Mouse (Mus musculus): ENCODE results near the gene Pdia5. TPM values are rescaled to one million over a fixed set of nuclear protein-coding genes. Genes with fewer than 3 reads are reported as not detected.

Pdia5 gene
- polyA plus RNA-seq, 1 experiment from 2014 or later, result 20.4 TPM

DNA sequence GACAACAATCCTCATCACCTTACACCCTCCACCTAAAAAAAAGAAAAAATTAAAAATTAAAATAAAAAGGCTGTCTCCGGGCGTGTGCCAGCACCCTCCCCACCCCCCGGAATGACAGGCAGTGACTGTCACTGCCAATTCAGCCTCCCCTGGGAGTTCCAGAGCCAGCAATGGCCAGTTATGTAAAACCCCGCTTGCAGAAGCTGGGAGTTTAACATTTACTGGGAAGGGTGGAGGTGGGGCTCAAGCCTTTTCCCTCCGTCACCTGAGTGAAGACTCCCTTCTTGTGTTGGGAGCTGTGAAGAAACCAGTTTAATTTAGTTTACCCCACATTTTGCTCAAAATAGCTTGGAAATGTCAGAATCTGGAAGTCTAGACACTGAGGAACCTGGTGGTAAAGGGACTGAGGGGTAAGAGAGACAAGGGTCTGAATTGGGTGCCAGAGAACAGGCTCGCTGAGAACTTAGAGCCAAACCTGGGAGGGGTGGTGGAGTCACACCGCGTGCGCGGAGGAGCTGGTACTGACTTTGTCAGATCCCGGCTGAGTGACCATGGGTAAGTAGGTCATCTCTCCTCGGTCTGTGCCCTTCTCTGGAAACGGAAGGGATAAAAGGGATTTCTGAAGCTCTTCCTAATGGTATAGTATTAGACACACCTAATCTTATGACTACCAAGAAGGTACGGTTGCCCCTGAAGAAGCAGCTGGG, 18.0 kb downstream of the Pdia5 start:
- Histone ChIP-seq H3K27ac (ENCODE audit: low read length) (no peak overlapping the region), H3K4me2 (replicated peaks; ENCODE audit: low read depth, low read length) (no peak overlapping the region), H3K9ac (replicated peaks; ENCODE audit: low read depth, low read length) (no peak overlapping the region), H3K9me3 (ENCODE audit: control insufficient read depth, low read depth, low read length) (no peaks in the 10 kb centered on the region), H3K27me3 (ENCODE audit: control insufficient read depth, insufficient read depth, low read length) (no peaks in the 10 kb centered on the region), H3K4me3 (ENCODE audit: low read depth, low read length) (no peak overlapping the region), H3K4me1 (ENCODE audit: control insufficient read depth, insufficient read depth, low read length) (no peaks in the 10 kb centered on the region), H3K36me3 (ENCODE audit: control insufficient read depth, insufficient read depth, low read length) (no peaks in the 10 kb centered on the region)
- WGBS, result 89% methylated on average over 14 of the region's 14 CpGs
- ATAC-seq (ENCODE audit: insufficient number of reproducible peaks, insufficient read depth, low FRiP score, low read depth), result no peak

DNA sequence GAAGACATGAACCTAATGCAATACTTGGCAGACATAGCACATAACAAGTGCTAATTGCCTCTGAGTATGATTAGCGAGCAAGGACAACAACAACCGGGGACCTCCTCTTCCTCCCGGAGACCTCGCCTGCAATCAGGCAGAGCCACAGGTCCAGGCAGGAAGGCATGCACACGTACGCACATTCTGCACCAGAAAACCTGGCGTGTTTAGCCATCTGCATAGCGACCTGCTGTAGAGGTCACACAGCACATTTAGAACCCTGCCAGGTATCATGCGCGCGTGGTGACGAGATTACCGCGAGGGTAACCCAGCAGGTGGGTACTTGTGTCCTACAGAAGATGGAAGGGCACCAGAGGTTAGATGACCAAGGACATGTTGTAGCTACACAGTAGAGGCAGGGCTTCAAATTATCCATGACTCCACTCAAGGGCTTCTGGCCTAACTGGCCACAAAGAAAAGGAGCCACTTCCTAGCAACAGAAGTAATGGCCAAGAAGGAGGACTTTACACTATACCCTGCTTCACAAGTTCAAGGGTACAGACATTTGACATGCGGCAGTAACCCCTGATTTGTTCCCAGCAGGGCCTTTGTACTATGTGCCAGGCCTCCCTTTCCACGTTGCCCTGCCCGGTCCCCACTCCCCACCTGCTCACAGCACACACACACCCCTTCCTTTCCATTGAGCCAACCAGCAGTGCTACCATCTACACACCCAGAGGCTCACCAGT, 18.7 kb downstream of the Pdia5 start:
- no peak overlapping the region for H3K9ac ChIP-seq (replicated peaks; ENCODE audit: low read depth, low read length)
- no peaks in the 10 kb centered on the region for H3K27me3 ChIP-seq (ENCODE audit: control insufficient read depth, insufficient read depth, low read length)
- H3K27ac ChIP-seq (ENCODE audit: low read length), result no peak overlapping the region
- ATAC-seq (ENCODE audit: insufficient number of reproducible peaks, insufficient read depth, low FRiP score, low read depth), result no peak
- no peaks in the 10 kb centered on the region for H3K4me1 ChIP-seq (ENCODE audit: control insufficient read depth, insufficient read depth, low read length)
- H3K9me3 ChIP-seq (ENCODE audit: control insufficient read depth, low read depth, low read length), result no peaks in the 10 kb centered on the region
- no peak overlapping the region for H3K4me2 ChIP-seq (replicated peaks; ENCODE audit: low read depth, low read length)
- H3K4me3 ChIP-seq (ENCODE audit: low read depth, low read length), result no peak overlapping the region
- 87% methylated on average over 17 of the region's 17 CpGs for WGBS
- H3K36me3 ChIP-seq (ENCODE audit: control insufficient read depth, insufficient read depth, low read length), result no peaks in the 10 kb centered on the region

DNA sequence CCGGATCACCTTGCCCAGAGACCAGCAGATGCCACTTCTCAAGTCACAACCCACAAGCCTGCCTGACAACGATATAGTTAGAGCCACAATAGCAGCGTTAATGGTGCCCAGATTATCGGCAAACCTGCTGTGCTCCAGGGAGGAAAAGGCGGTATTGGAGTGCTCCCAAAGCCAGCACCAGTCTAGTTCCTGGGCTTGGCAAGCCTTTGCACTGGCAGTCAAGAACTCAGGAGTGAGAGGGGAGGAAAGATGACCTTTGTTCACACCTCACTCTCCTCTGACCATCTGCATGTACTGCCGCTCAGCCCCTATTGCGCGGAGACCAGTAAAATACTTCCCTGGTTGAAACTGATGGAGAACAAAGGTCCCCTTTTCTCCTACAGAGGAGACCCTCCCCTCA, 19.7 kb downstream of the Pdia5 start:
- Histone ChIP-seq H3K9me3 (ENCODE audit: control insufficient read depth, low read depth, low read length) (no peaks in the 10 kb centered on the region), H3K4me1 (ENCODE audit: control insufficient read depth, insufficient read depth, low read length) (no peaks in the 10 kb centered on the region), H3K27ac (ENCODE audit: low read length) (no peak overlapping the region), H3K27me3 (ENCODE audit: control insufficient read depth, insufficient read depth, low read length) (no peaks in the 10 kb centered on the region), H3K36me3 (ENCODE audit: control insufficient read depth, insufficient read depth, low read length) (no peaks in the 10 kb centered on the region), H3K4me2 (replicated peaks; ENCODE audit: low read depth, low read length) (no peak overlapping the region), H3K4me3 (ENCODE audit: low read depth, low read length) (no peak overlapping the region), H3K9ac (replicated peaks; ENCODE audit: low read depth, low read length) (no peak overlapping the region)
- 83% methylated on average over 8 of the region's 8 CpGs for WGBS
- no peak for ATAC-seq (ENCODE audit: insufficient number of reproducible peaks, insufficient read depth, low FRiP score, low read depth)

DNA sequence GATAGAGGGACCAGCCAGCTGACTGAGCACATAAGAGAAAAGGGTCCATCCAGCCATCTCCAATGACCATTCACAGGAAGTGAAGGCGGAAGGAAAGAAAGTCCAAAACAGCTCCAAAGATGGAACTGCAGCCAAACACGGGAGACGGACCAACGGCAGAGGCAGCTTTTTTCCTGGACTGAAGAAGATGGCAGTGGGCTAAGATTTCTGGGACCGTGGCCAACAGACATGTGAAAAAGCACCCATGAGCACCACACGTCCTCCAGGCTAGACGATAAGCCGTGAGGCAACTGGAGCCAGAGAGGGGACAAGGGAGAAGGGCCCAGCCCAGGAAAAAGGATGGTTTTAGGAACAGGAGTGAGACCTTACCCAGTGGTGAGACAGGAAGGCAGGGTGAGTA, 20.6 kb downstream of the Pdia5 start:
- no peak overlapping the region for H3K4me2 ChIP-seq (replicated peaks; ENCODE audit: low read depth, low read length)
- H3K27ac ChIP-seq (ENCODE audit: low read length), result no peak overlapping the region
- WGBS, result 78% methylated on average over 8 of the region's 8 CpGs
- H3K4me3 ChIP-seq (ENCODE audit: low read depth, low read length), result no peak overlapping the region
- H3K36me3 ChIP-seq (ENCODE audit: control insufficient read depth, insufficient read depth, low read length), result no peaks in the 10 kb centered on the region
- ATAC-seq (ENCODE audit: insufficient number of reproducible peaks, insufficient read depth, low FRiP score, low read depth), result no peak
- H3K27me3 ChIP-seq (ENCODE audit: control insufficient read depth, insufficient read depth, low read length), result no peaks in the 10 kb centered on the region
- no peak overlapping the region for H3K9ac ChIP-seq (replicated peaks; ENCODE audit: low read depth, low read length)
- H3K9me3 ChIP-seq (ENCODE audit: control insufficient read depth, low read depth, low read length), result no peaks in the 10 kb centered on the region
- H3K4me1 ChIP-seq (ENCODE audit: control insufficient read depth, insufficient read depth, low read length), result no peaks in the 10 kb centered on the region

DNA sequence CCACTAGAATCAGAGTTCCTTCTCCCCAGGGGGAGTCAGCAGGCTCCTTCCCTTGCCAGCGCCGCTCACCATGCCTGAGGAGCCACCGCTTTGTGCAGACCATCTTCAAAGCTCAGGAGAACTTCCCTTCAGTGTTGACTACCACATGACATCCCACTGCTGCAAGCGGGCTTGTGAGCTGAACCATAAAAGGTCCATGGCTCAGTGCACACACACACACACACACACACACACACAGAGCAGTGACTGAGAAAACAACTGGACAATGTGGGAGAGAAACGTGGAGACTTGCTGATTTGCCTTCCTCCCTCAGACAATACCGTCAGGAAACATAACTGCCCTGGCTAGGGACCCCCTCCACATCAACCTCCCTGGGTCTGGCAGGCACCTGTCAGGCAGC, 21.7 kb downstream of the Pdia5 start:
- H3K4me2 ChIP-seq (replicated peaks; ENCODE audit: low read depth, low read length), result no peak overlapping the region
- no peak overlapping the region for H3K27ac ChIP-seq (ENCODE audit: low read length)

DNA sequence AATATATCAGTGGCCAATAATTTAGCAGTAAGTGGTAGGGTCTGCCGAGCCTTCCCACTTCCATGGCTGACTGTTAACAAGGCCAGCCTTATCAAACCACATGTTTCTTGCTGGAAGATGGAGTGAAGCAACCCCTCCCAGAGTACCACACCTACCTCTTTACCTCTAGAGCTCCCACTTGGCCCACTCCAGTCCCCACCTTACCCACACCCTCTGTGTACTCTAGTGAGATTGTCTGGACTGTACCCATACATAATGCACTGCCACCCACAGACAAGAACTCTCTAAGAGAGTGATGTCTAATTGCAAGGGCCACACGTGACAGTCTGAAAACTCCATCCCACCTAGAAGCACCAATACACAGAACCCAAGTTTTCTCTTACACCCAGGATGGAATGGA, 23.6 kb downstream of the Pdia5 start:
- no peaks in the 10 kb centered on the region for H3K4me1 ChIP-seq (ENCODE audit: control insufficient read depth, insufficient read depth, low read length)
- no peak for ATAC-seq (ENCODE audit: insufficient number of reproducible peaks, insufficient read depth, low FRiP score, low read depth)
- WGBS, result 82% methylated on average over 2 of the region's 2 CpGs

More for the DNA sequence above, 21.7 kb downstream of the Pdia5 start:
- ATAC-seq (ENCODE audit: insufficient number of reproducible peaks, insufficient read depth, low FRiP score, low read depth), result no peak
- H3K9me3 ChIP-seq (ENCODE audit: control insufficient read depth, low read depth, low read length), result no peaks in the 10 kb centered on the region
- no peak overlapping the region for H3K4me3 ChIP-seq (ENCODE audit: low read depth, low read length)
- H3K9ac ChIP-seq (replicated peaks; ENCODE audit: low read depth, low read length), result no peak overlapping the region
- H3K4me1 ChIP-seq (ENCODE audit: control insufficient read depth, insufficient read depth, low read length), result no peaks in the 10 kb centered on the region
- no peaks in the 10 kb centered on the region for H3K27me3 ChIP-seq (ENCODE audit: control insufficient read depth, insufficient read depth, low read length)
- WGBS, result 77% methylated on average over 6 of the region's 6 CpGs
- 0 out of 2 replicates have a peak, but pooled peaks cover under 1% of the 10 kb centered on the region for H3K36me3 ChIP-seq (ENCODE audit: control insufficient read depth, insufficient read depth, low read length)

DNA sequence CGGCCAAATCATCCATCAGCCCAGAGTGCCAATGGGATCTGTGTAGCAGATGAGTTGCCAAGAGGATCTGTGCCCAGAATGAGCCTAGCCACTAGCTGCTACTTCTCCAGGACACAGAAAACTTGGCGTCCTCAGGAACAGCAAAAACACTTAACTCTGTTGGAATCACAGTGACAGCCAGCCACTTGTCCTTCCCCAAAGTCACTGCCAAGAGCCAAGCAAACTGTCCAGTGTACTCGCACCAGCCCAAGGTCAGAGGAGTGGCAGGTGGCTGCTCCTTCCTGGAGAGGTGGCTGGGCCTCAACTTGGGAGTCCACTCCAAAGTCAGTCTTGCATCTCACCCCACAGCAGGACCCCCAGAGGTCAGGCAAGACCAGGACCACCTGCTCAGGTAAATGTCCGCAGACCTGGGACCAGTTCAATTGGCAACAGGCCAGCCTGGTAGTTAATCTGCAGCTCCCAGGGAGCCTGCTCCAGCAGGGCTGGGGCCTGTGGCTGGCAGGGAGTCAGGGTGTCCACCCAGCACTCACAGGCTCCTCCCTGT, 24.8 kb downstream of the Pdia5 start:
- peaks cover 4% of the 10 kb centered on the region; the same call in 1 of the 2 replicates for H3K36me3 ChIP-seq (ENCODE audit: control insufficient read depth, insufficient read depth, low read length)
- 0 out of 2 replicates have a peak, but pooled peaks have one; percentile 6 for ATAC-seq (ENCODE audit: insufficient number of reproducible peaks, insufficient read depth, low FRiP score, low read depth)
- no peak overlapping the region for H3K27ac ChIP-seq (ENCODE audit: low read length)
- WGBS, result 85% methylated on average over 4 of the region's 4 CpGs
- H3K9ac ChIP-seq (replicated peaks; ENCODE audit: low read depth, low read length), result no peak overlapping the region
- H3K27me3 ChIP-seq (ENCODE audit: control insufficient read depth, insufficient read depth, low read length), result no peaks in the 10 kb centered on the region
- no peak overlapping the region for H3K4me2 ChIP-seq (replicated peaks; ENCODE audit: low read depth, low read length)
- no peaks in the 10 kb centered on the region for H3K9me3 ChIP-seq (ENCODE audit: control insufficient read depth, low read depth, low read length)
- H3K4me3 ChIP-seq (ENCODE audit: low read depth, low read length), result no peak overlapping the region
- H3K4me1 ChIP-seq (ENCODE audit: control insufficient read depth, insufficient read depth, low read length), result no peaks in the 10 kb centered on the region

More for the DNA sequence above, 23.6 kb downstream of the Pdia5 start:
- Histone ChIP-seq H3K4me3 (ENCODE audit: low read depth, low read length) (no peak overlapping the region), H3K4me2 (replicated peaks; ENCODE audit: low read depth, low read length) (no peak overlapping the region), H3K9ac (replicated peaks; ENCODE audit: low read depth, low read length) (no peak overlapping the region), H3K36me3 (ENCODE audit: control insufficient read depth, insufficient read depth, low read length) (0 out of 2 replicates have a peak, but pooled peaks cover 4% of the 10 kb centered on the region), H3K27me3 (ENCODE audit: control insufficient read depth, insufficient read depth, low read length) (no peaks in the 10 kb centered on the region), H3K9me3 (ENCODE audit: control insufficient read depth, low read depth, low read length) (no peaks in the 10 kb centered on the region), H3K27ac (ENCODE audit: low read length) (no peak overlapping the region)

DNA sequence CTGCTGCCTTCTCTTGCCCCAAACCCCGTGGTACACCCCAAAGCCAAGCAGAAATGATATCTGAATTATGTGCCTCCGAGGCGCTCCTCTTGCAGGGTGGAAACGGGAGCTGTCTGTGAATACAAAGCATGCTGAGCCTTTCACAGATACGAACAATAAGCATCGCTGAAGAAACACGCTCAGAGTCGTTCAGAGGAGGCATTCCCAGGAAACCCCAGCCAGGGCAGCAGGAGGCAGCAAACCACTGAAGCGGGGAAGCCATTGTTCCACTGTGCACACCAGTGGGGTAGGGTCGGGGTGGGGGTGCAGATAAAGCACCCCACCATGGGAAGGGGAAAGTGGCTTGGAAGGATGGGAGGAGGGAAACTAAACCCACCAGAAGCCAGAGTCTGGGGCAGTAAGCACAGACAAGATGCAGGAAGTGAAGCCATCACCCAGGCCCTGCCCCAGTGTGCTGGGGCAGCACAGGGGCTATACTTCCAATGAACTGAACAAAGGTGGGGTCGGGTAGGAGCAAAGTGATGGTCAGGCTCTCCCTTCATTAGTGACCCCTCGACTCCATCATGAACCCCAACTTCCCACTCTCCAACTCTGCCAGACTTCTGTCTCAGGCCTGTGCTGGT, 25.9 kb downstream of the Pdia5 start:
- WGBS, result 85% methylated on average over 12 of the region's 12 CpGs
- H3K27me3 ChIP-seq (ENCODE audit: control insufficient read depth, insufficient read depth, low read length), result no peaks in the 10 kb centered on the region

More for the DNA sequence above, 25.9 kb downstream of the Pdia5 start:
- no peak for ATAC-seq (ENCODE audit: insufficient number of reproducible peaks, insufficient read depth, low FRiP score, low read depth)
- no peak overlapping the region for H3K4me3 ChIP-seq (ENCODE audit: low read depth, low read length)
- no peak overlapping the region for H3K27ac ChIP-seq (ENCODE audit: low read length)
- no peaks in the 10 kb centered on the region for H3K9me3 ChIP-seq (ENCODE audit: control insufficient read depth, low read depth, low read length)
- H3K36me3 ChIP-seq (ENCODE audit: control insufficient read depth, insufficient read depth, low read length), result peaks cover 4% of the 10 kb centered on the region; the same call in 1 of the 2 replicates
- no peak overlapping the region for H3K9ac ChIP-seq (replicated peaks; ENCODE audit: low read depth, low read length)
- H3K4me2 ChIP-seq (replicated peaks; ENCODE audit: low read depth, low read length), result no peak overlapping the region
- H3K4me1 ChIP-seq (ENCODE audit: control insufficient read depth, insufficient read depth, low read length), result no peaks in the 10 kb centered on the region
